Mouse (Mus musculus): ENCODE results near the gene Cpa3.

DNA sequence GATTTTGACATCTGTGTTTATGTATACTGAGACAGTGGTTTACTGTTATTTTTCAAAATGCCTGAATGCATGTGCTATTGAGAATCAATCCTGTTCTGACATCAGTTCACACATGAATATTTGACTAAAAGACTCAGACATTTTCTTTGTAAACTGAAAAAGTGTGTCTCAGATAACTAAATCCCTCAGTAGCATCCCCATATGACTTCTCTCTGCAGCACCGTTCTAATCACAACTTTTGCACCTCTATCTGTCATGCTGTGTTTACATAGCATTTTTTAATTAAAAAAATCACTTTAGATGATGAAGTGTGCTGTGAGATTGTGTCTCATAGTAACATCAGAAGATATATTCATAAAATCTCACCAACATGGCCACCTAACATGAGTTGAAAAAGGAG is 74.5 kb downstream of the Cpa3 start:
- no peak for TF ChIP-seq CTCF (IDR thresholded peaks at IDR 0.05; ENCODE audit: borderline replicate concordance, insufficient read depth, low read depth, low read length)
- TF ChIP-seq POLR2A (IDR thresholded peaks at IDR 0.05; ENCODE audit: borderline replicate concordance, insufficient read depth, low read length) = no peak

Data from cerebellum, adult 2 months (tissue).